Mouse (Mus musculus): ENCODE measurements around the gene H2al1j.

GRCm38 (mm10) chrX:11280741-11281140 is 46.9 kb upstream of the H2al1j start:
- no peak for TF ChIP-seq EP300 (IDR thresholded peaks at IDR 0.05; ENCODE audit: low read length)
- TF ChIP-seq MYC (IDR thresholded peaks at IDR 0.05; ENCODE audit: low read depth, low read length), result no peak
- no peak for TF ChIP-seq CTCF (conservative IDR thresholded peaks at IDR 0.05 in 1 of 2, IDR thresholded peaks at IDR 0.05 in 1 of 2; ENCODE audit: low read depth in 2 of 2, low read length in 2 of 2)
- TF ChIP-seq RCOR1 (conservative IDR thresholded peaks at IDR 0.05; ENCODE audit: low read depth, low read length), result no peak
- no peak for TF ChIP-seq E2F4 (IDR thresholded peaks at IDR 0.05; ENCODE audit: insufficient replicate concordance, low read depth, low read length)
- no peak for TF ChIP-seq PAX5 (IDR thresholded peaks at IDR 0.05; ENCODE audit: low read length)
- TF ChIP-seq NELFE (IDR thresholded peaks at IDR 0.05; ENCODE audit: low read depth, low read length), result no peak
- no peak for TF ChIP-seq HCFC1 (IDR thresholded peaks at IDR 0.05; ENCODE audit: low read depth, low read length)
- TF ChIP-seq SMC3 (IDR thresholded peaks at IDR 0.05; ENCODE audit: low read depth, low read length), result no peak
- TF ChIP-seq TCF12 (IDR thresholded peaks at IDR 0.05; ENCODE audit: low read depth, low read length), result no peak
- no peak for TF ChIP-seq MAFK (IDR thresholded peaks at IDR 0.05; ENCODE audit: insufficient replicate concordance, low read length)
- TF ChIP-seq POLR2A (IDR thresholded peaks at IDR 0.05; ENCODE audit: low read depth, low read length), result no peak
